Mouse (Mus musculus): ENCODE data around the gene Abca13. TPM values are rescaled to one million over a fixed set of nuclear protein-coding genes. Genes with fewer than 3 reads are reported as not detected.
"Not testable (repeated sequence)": the region's sequence is repeated elsewhere in the genome, so short reads cannot be mapped to it uniquely, and the experiment has no call there.

The Abca13 gene
- polyA plus RNA-seq, 1 experiment from 2014 or later = 0.07 TPM

GRCm38 (mm10) chr11:9291168-9291567, 99.4 kb downstream of the Abca13 start:
- WGBS = 73% methylated on average over 7 of the region's 7 CpGs
- H3K9ac ChIP-seq = no peak overlapping the region
- H3K9me3 ChIP-seq (replicated peaks) = no peaks in the 10 kb centered on the region
- no peak overlapping the region for H3K4me3 ChIP-seq (replicated peaks)
- H3K36me3 ChIP-seq = no peaks in the 10 kb centered on the region
- no peaks in the 10 kb centered on the region for H3K27me3 ChIP-seq
- H3K4me1 ChIP-seq = no peaks in the 10 kb centered on the region
- H3K4me2 ChIP-seq (replicated peaks) = no peak overlapping the region
- no peak for ATAC-seq (ENCODE audit: insufficient number of reproducible peaks, low FRiP score, low TSS enrichment, low read depth)
- no peak overlapping the region for H3K27ac ChIP-seq (replicated peaks)

- Histone ChIP-seq H3K27me3 (no peaks in the 10 kb centered on the region), H3K4me1 (no peaks in the 10 kb centered on the region), H3K9ac (no peak overlapping the region), H3K4me3 (replicated peaks) (no peak overlapping the region), H3K27ac (replicated peaks) (no peak overlapping the region), H3K36me3 (no peaks in the 10 kb centered on the region), H3K4me2 (replicated peaks) (no peak overlapping the region), H3K9me3 (replicated peaks) (no peaks in the 10 kb centered on the region)
- WGBS = 34% methylated on average over 1 of the region's 1 CpGs
- no peak for ATAC-seq (ENCODE audit: insufficient number of reproducible peaks, low FRiP score, low TSS enrichment, low read depth)
Observed at GRCm38 (mm10) chr11:9299615-9300014, 107.9 kb downstream of the Abca13 start.

- Histone ChIP-seq H3K4me1 (no peaks in the 10 kb centered on the region), H3K9ac (no peak overlapping the region), H3K9me3 (replicated peaks) (no peaks in the 10 kb centered on the region), H3K36me3 (no peaks in the 10 kb centered on the region), H3K27ac (replicated peaks) (no peak overlapping the region), H3K27me3 (no peaks in the 10 kb centered on the region), H3K4me2 (replicated peaks) (no peak overlapping the region), H3K4me3 (replicated peaks) (no peak overlapping the region)
- WGBS = 80% methylated on average over 4 of the region's 4 CpGs
- no peak for ATAC-seq (ENCODE audit: insufficient number of reproducible peaks, low FRiP score, low TSS enrichment, low read depth)
Observed at GRCm38 (mm10) chr11:9305450-9305849, 113.7 kb downstream of the Abca13 start.

- Histone ChIP-seq H3K27me3 (no peaks in the 10 kb centered on the region), H3K36me3 (no peaks in the 10 kb centered on the region), H3K4me1 (no peaks in the 10 kb centered on the region), H3K4me3 (replicated peaks) (no peak overlapping the region), H3K9me3 (replicated peaks) (no peaks in the 10 kb centered on the region), H3K27ac (replicated peaks) (no peak overlapping the region), H3K9ac (no peak overlapping the region), H3K4me2 (replicated peaks) (no peak overlapping the region)
- no peak for ATAC-seq (ENCODE audit: insufficient number of reproducible peaks, low FRiP score, low TSS enrichment, low read depth)
- WGBS = 53% methylated on average over 3 of the region's 3 CpGs
Observed at GRCm38 (mm10) chr11:9316545-9316944, 124.8 kb downstream of the Abca13 start.

- Histone ChIP-seq H3K4me1 (no peaks in the 10 kb centered on the region), H3K9ac (no peak overlapping the region), H3K36me3 (no peaks in the 10 kb centered on the region), H3K9me3 (replicated peaks) (no peaks in the 10 kb centered on the region), H3K27me3 (no peaks in the 10 kb centered on the region), H3K27ac (replicated peaks) (no peak overlapping the region), H3K4me2 (replicated peaks) (no peak overlapping the region), H3K4me3 (replicated peaks) (no peak overlapping the region)
- ATAC-seq (ENCODE audit: insufficient number of reproducible peaks, low FRiP score, low TSS enrichment, low read depth) = no peak
- 32% methylated on average over 6 of the region's 6 CpGs for WGBS
Observed at GRCm38 (mm10) chr11:9317076-9317929, 125.6 kb downstream of the Abca13 start.

- no peak for ATAC-seq (ENCODE audit: insufficient number of reproducible peaks, low FRiP score, low TSS enrichment, low read depth)
- no peaks in the 10 kb centered on the region for H3K36me3 ChIP-seq
- H3K4me2 ChIP-seq (replicated peaks) = no peak overlapping the region
- H3K4me3 ChIP-seq (replicated peaks) = no peak overlapping the region
- no peak overlapping the region for H3K9ac ChIP-seq
- H3K27me3 ChIP-seq = no peaks in the 10 kb centered on the region
- no peaks in the 10 kb centered on the region for H3K9me3 ChIP-seq (replicated peaks)
- no peak overlapping the region for H3K27ac ChIP-seq (replicated peaks)
- WGBS = 80% methylated on average over 3 of the region's 3 CpGs
- H3K4me1 ChIP-seq = no peaks in the 10 kb centered on the region
Observed at GRCm38 (mm10) chr11:9338151-9338550, 146.4 kb downstream of the Abca13 start.

GRCm38 (mm10) chr11:9347724-9348123, 156.0 kb downstream of the Abca13 start:
- H3K27me3 ChIP-seq = no peaks in the 10 kb centered on the region
- 46% methylated on average over 3 of the region's 3 CpGs for WGBS
- no peak overlapping the region for H3K9ac ChIP-seq
- H3K4me3 ChIP-seq (replicated peaks) = no peak overlapping the region
- H3K4me1 ChIP-seq = no peaks in the 10 kb centered on the region
- no peak overlapping the region for H3K4me2 ChIP-seq (replicated peaks)
- H3K36me3 ChIP-seq = no peaks in the 10 kb centered on the region
- ATAC-seq (ENCODE audit: insufficient number of reproducible peaks, low FRiP score, low TSS enrichment, low read depth) = no peak
- H3K27ac ChIP-seq (replicated peaks) = no peak overlapping the region
- H3K9me3 ChIP-seq (replicated peaks) = no peaks in the 10 kb centered on the region

- Histone ChIP-seq H3K36me3 (no peaks in the 10 kb centered on the region), H3K9me3 (replicated peaks) (no peaks in the 10 kb centered on the region), H3K27me3 (no peaks in the 10 kb centered on the region), H3K4me1 (no peaks in the 10 kb centered on the region), H3K9ac (no peak overlapping the region), H3K4me3 (replicated peaks) (no peak overlapping the region), H3K4me2 (replicated peaks) (no peak overlapping the region), H3K27ac (replicated peaks) (no peak overlapping the region)
- ATAC-seq (ENCODE audit: insufficient number of reproducible peaks, low FRiP score, low TSS enrichment, low read depth) = no peak
- WGBS = 75% methylated on average over 5 of the region's 5 CpGs
Observed at GRCm38 (mm10) chr11:9373160-9373559, 181.4 kb downstream of the Abca13 start.

GRCm38 (mm10) chr11:9374426-9374825, 182.7 kb downstream of the Abca13 start:
- WGBS = 77% methylated on average over 5 of the region's 5 CpGs
- H3K9ac ChIP-seq; H3K36me3 ChIP-seq; H3K4me3 ChIP-seq (replicated peaks); H3K27me3 ChIP-seq; H3K4me1 ChIP-seq; H3K9me3 ChIP-seq (replicated peaks); H3K4me2 ChIP-seq (replicated peaks); H3K27ac ChIP-seq (replicated peaks); ATAC-seq (ENCODE audit: insufficient number of reproducible peaks, low FRiP score, low TSS enrichment, low read depth): not testable (repeated sequence)

- H3K4me1 ChIP-seq = no peaks in the 10 kb centered on the region
- WGBS = 83% methylated on average over 1 of the region's 1 CpGs
- no peaks in the 10 kb centered on the region for H3K36me3 ChIP-seq
- no peak for ATAC-seq (ENCODE audit: insufficient number of reproducible peaks, low FRiP score, low TSS enrichment, low read depth)
- H3K4me3 ChIP-seq (replicated peaks) = no peak overlapping the region
- H3K9ac ChIP-seq = no peak overlapping the region
- H3K9me3 ChIP-seq (replicated peaks) = no peaks in the 10 kb centered on the region
- H3K27me3 ChIP-seq = no peaks in the 10 kb centered on the region
- H3K4me2 ChIP-seq (replicated peaks) = no peak overlapping the region
- no peak overlapping the region for H3K27ac ChIP-seq (replicated peaks)
Observed at GRCm38 (mm10) chr11:9388520-9388919, 196.8 kb downstream of the Abca13 start.

- Histone ChIP-seq H3K9me3 (replicated peaks) (no peaks in the 10 kb centered on the region), H3K27me3 (no peaks in the 10 kb centered on the region), H3K4me1 (no peaks in the 10 kb centered on the region), H3K27ac (replicated peaks) (no peak overlapping the region), H3K4me3 (replicated peaks) (no peak overlapping the region), H3K4me2 (replicated peaks) (no peak overlapping the region), H3K9ac (no peak overlapping the region), H3K36me3 (no peaks in the 10 kb centered on the region)
- 70% methylated on average over 3 of the region's 3 CpGs for WGBS
- no peak for ATAC-seq (ENCODE audit: insufficient number of reproducible peaks, low FRiP score, low TSS enrichment, low read depth)
Observed at GRCm38 (mm10) chr11:9416946-9417345, 225.2 kb downstream of the Abca13 start.

- no peak overlapping the region for H3K4me3 ChIP-seq (replicated peaks)
- no peak for ATAC-seq (ENCODE audit: insufficient number of reproducible peaks, low FRiP score, low TSS enrichment, low read depth)
- no peak overlapping the region for H3K27ac ChIP-seq (replicated peaks)
- no peaks in the 10 kb centered on the region for H3K9me3 ChIP-seq (replicated peaks)
- H3K27me3 ChIP-seq = no peaks in the 10 kb centered on the region
- WGBS = 55% methylated on average over 2 of the region's 2 CpGs
- H3K36me3 ChIP-seq = no peaks in the 10 kb centered on the region
- H3K4me2 ChIP-seq (replicated peaks) = no peak overlapping the region
- H3K9ac ChIP-seq = no peak overlapping the region
- H3K4me1 ChIP-seq = no peaks in the 10 kb centered on the region
Observed at GRCm38 (mm10) chr11:9420205-9420604, 228.5 kb downstream of the Abca13 start.

All from embryonic facial prominence, embryonic 15.5 days (tissue).